Mouse (Mus musculus) megakaryocyte-erythroid progenitor cell, adult 5-6 weeks (primary cell): ENCODE measurements around the gene Mgat2. TPM values are rescaled to one million over a fixed set of nuclear protein-coding genes. Genes with fewer than 3 reads are reported as not detected.

Experiments used
- ATAC-seq: replicated peaks from 2 replicates; pipeline ENCODE4 v1.8.0; 2016; ENCODE audit warnings: mild to moderate bottlenecking, inconsistent platforms; ENCODE audit not compliant: severe bottlenecking, poor library complexity, low FRiP score, low TSS enrichment
- total RNA-seq, 2 experiments: library from RNA; stranded (forward) in 1 of 2; stranded (reverse) in 1 of 2; fragments of 200-1000, 215-1000 nt in 1 of 2; fragments of >200 nt in 1 of 2; fragmentation: Nextera tagmentation in 1 of 2; gene quantifications; 2 replicates each; pipeline ENCODE4 v1.2.3; 2014 to 2017

The Mgat2 gene
- total RNA-seq, 2 experiments from 2014 or later, result 30.1 to 69.0 TPM

GRCm38 (mm10) chr12:69207926-69208325, 24.0 kb downstream of the Mgat2 start:
- no peak for ATAC-seq

- no peak for ATAC-seq
Measured at GRCm38 (mm10) chr12:69208520-69208919, 24.6 kb downstream of the Mgat2 start.

GRCm38 (mm10) chr12:69210056-69210979, 26.4 kb downstream of the Mgat2 start:
- no peak for ATAC-seq

- ATAC-seq, result no peak
Measured at GRCm38 (mm10) chr12:69211057-69211456, 27.1 kb downstream of the Mgat2 start.

- no peak for ATAC-seq
Measured at GRCm38 (mm10) chr12:69213186-69213777, 29.3 kb downstream of the Mgat2 start.

GRCm38 (mm10) chr12:69214393-69214792, 30.4 kb downstream of the Mgat2 start:
- no peak for ATAC-seq

- ATAC-seq, result no peak
Measured at GRCm38 (mm10) chr12:69215000-69215785, 31.2 kb downstream of the Mgat2 start.

- ATAC-seq, result no peak
Measured at GRCm38 (mm10) chr12:69216587-69216986, 32.6 kb downstream of the Mgat2 start.

- no peak for ATAC-seq
Measured at GRCm38 (mm10) chr12:69220613-69221277, 36.8 kb downstream of the Mgat2 start.

- peak; percentile 95 for ATAC-seq
Measured at GRCm38 (mm10) chr12:69227776-69228466, 44.0 kb downstream of the Mgat2 start, which contains the start of gene Pole2. Gene Pole2 (minus strand): TSS chr12:69228195.

- peak; percentile 51 for ATAC-seq
Measured at GRCm38 (mm10) chr12:69229251-69229650, 45.3 kb downstream of the Mgat2 start.

- ATAC-seq, result no peak
Measured at GRCm38 (mm10) chr12:69235782-69236181, 51.8 kb downstream of the Mgat2 start.

Other genes starting within 250 kb of the Mgat2 start
- gene Rps29, start 25.0 kb upstream of the Mgat2 start, total RNA-seq (2014; fragmentation: Nextera tagmentation), result 4,414 and 4,457 TPM in 2 replicates
- 1,975 and 2,681 TPM in 2 replicates for gene Rps29, start 25.0 kb upstream of the Mgat2 start, total RNA-seq (2017)
- 29.1 and 39.8 TPM in 2 replicates for gene Lrr1, start 15.3 kb upstream of the Mgat2 start, total RNA-seq (2014; fragmentation: Nextera tagmentation)
- gene Lrr1, start 15.3 kb upstream of the Mgat2 start, total RNA-seq (2017), result 6.3 and 18.6 TPM in 2 replicates
- 987 and 1,085 TPM in 2 replicates for gene Rpl36al, start 74 bp upstream of the Mgat2 start, total RNA-seq (2014; fragmentation: Nextera tagmentation)
- 1,369 and 1,396 TPM in 2 replicates for gene Rpl36al, start 74 bp upstream of the Mgat2 start, total RNA-seq (2017)
- 7.8 and 24.2 TPM in 2 replicates for gene Gm49383, start 12.9 kb downstream of the Mgat2 start, total RNA-seq (2014; fragmentation: Nextera tagmentation)
- 42.3 and 48.1 TPM in 2 replicates for gene Gm49383, start 12.9 kb downstream of the Mgat2 start, total RNA-seq (2017)
- 2.4 and 11.9 TPM in 2 replicates for gene Dnaaf2, start 14.3 kb downstream of the Mgat2 start, total RNA-seq (2014; fragmentation: Nextera tagmentation)
- gene Dnaaf2, start 14.3 kb downstream of the Mgat2 start, total RNA-seq (2017), result 6.0 and 10.7 TPM in 2 replicates
- gene Gm49384, start 20.1 kb downstream of the Mgat2 start, total RNA-seq (2014; fragmentation: Nextera tagmentation), result 24.6 and 33.2 TPM in 2 replicates
- gene Gm49384, start 20.1 kb downstream of the Mgat2 start, total RNA-seq (2017), result 18.5 and 30.4 TPM in 2 replicates
- gene Pole2, start 44.0 kb downstream of the Mgat2 start, total RNA-seq (2014; fragmentation: Nextera tagmentation), result 67.3 and 69.2 TPM in 2 replicates
- gene Pole2, start 44.0 kb downstream of the Mgat2 start, total RNA-seq (2017), result 39.8 and 44.5 TPM in 2 replicates
- 6.3 and 9.5 TPM in 2 replicates for gene Klhdc1, start 57.0 kb downstream of the Mgat2 start, total RNA-seq (2014; fragmentation: Nextera tagmentation)
- 7.3 and 7.7 TPM in 2 replicates for gene Klhdc1, start 57.0 kb downstream of the Mgat2 start, total RNA-seq (2017)
- gene Klhdc2, start 112.5 kb downstream of the Mgat2 start, total RNA-seq (2014; fragmentation: Nextera tagmentation), result 55.9 and 87.4 TPM in 2 replicates
- 90.1 and 107 TPM in 2 replicates for gene Klhdc2, start 112.5 kb downstream of the Mgat2 start, total RNA-seq (2017)
- 70.0 and 101 TPM in 2 replicates for gene Nemf, start 173.0 kb downstream of the Mgat2 start, total RNA-seq (2014; fragmentation: Nextera tagmentation)
- 168 and 179 TPM in 2 replicates for gene Nemf, start 173.0 kb downstream of the Mgat2 start, total RNA-seq (2017)
- gene Arf6, start 188.0 kb downstream of the Mgat2 start, total RNA-seq (2014; fragmentation: Nextera tagmentation), result 76.7 and 105 TPM in 2 replicates
- gene Arf6, start 188.0 kb downstream of the Mgat2 start, total RNA-seq (2017), result 98.8 and 150 TPM in 2 replicates
- gene Gm9887, start 188.3 kb downstream of the Mgat2 start, total RNA-seq (2014; fragmentation: Nextera tagmentation), result not detected in 2 replicates
- not detected in 2 replicates for gene Gm9887, start 188.3 kb downstream of the Mgat2 start, total RNA-seq (2017)